Mouse (Mus musculus): Measurements from ENCODE around the gene Robo4. TPM values are rescaled to one million over a fixed set of nuclear protein-coding genes. Genes with fewer than 3 reads are reported as not detected.
A peak's percentile ranks its signal among the peaks of the same experiment; 100 is the strongest.

Gene Robo4
- polyA plus RNA-seq, 1 experiment from 2014 or later = 9.2 TPM

DNA sequence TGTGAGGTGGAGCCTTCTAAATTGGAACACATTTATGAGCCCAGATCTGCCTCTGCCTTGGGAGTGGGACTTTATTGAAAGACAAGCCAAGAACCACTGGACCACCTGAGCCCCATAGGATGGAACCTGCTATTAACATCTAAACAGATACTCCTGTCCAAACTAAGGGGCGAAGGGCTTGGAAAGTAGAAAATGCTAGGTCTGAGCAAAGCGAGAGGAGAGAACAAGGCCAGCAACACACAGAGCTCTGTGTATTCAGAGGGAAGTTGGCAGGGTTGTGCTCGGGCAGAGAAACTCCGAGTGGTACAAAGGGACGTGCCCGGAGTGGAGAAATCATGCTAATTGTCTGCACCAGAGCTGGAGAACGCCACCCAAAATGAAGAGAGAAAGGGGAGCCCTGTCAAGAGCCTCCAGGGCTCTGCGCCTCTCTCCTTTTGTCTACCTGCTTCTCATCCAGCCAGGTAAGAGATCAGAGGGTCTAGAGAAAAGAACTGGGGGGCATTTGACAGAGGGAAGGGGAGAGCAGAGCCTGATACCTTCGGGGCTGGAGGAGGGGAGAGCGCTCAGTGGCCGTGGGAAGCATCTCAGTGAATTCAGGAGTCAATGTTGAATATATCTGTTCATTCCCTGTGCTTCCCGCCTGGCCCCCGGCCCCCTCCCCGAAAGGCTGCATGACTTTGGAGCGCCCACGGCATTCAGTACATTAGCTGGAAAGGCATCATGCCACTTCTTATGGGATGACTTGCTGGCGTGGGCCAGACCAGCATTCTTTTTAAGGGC, 34.2 kb upstream of the Robo4 start, which contains the start of gene Hepacam:
Gene Hepacam, plus strand, starts transcription at position 51 of the 780 bp plus-strand sequence.
- Histone ChIP-seq H3K4me2 (ENCODE audit: low read depth, low read length) (no peak within 1 kb of the TSS), H3K9ac (ENCODE audit: low read length) (no peak within 1 kb of the TSS), H3K36me3 (ENCODE audit: control insufficient read depth, insufficient read depth) (no peaks in the 10 kb centered on the region), H3K27me3 (ENCODE audit: control insufficient read depth, insufficient read depth, low read length) (no peaks in the 10 kb centered on the region), H3K4me3 (ENCODE audit: low read length) (no peak within 1 kb of the TSS), H3K9me3 (replicated peaks; ENCODE audit: control insufficient read depth, low read length) (no peaks in the 10 kb centered on the region), H3K27ac (ENCODE audit: low read length) (no peak within 1 kb of the TSS), H3K4me1 (ENCODE audit: control insufficient read depth, insufficient read depth, low read length) (no peaks in the 10 kb centered on the region)
- WGBS = 78% methylated on average over 17 of the region's 17 CpGs
- ATAC-seq (replicated peaks; ENCODE audit: extremely low read depth, insufficient read depth, low FRiP score) = no peak

DNA sequence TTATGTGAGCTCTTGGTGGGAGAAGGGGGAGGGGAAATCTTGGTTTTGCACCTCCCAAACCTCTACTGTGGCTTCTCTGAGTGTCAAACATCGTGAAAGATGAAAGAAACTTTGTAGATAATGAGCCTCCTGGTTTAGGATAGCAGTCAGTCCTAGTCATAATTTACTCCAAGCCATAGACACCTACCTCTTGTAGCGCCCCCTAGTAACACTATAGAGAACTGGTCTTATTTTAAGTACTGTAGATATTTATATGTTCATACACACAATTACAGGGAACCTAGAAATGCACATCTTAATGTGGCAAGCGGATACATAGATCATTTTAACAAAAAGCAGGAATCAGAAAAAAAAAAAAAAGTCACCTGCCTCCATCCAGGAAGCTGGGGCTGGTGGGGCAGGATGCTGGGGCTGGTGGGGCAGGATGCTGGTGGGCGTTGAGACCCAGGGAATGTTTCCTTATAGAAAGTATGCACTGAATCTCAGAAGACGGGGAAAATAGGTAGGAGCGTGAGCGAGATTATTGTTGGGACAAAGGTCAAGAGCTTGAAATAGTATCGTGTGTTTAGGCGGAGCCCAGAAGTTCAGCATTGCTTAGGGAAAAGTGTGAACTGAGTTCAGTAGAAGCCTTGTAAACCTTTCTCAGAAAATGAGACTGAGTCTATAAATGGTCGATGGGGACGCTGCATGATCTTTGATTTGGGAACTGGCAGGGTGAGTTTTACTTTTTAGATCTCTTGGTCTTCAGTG, 33.4 kb upstream of the Robo4 start:
- H3K27ac ChIP-seq (ENCODE audit: low read length) = 0 out of 2 replicates have a peak overlapping the region, but pooled peaks have one; percentile 12

DNA sequence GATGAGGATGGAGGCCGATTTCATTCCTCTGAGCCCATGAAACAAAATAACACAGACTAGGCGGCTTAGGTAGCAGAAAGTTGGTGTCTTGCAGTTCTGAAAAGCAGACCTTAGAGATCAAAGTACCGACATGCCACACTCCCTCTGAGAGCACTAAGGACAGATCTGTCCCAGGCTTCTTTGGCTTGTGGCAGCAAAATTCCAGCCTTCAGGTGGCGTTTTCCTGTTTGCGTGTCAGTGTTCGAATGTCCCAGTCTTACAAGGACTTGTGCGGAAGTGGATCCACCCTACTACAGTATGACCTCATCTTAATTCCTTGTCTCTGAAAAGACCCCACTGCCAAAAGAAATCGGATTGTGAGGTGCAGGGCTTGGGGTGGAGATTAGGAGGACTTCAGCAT, 32.8 kb upstream of the Robo4 start:
- Histone ChIP-seq H3K27me3 (ENCODE audit: control insufficient read depth, insufficient read depth, low read length) (no peaks in the 10 kb centered on the region), H3K9ac (ENCODE audit: low read length) (no peak overlapping the region), H3K36me3 (ENCODE audit: control insufficient read depth, insufficient read depth) (no peaks in the 10 kb centered on the region), H3K9me3 (replicated peaks; ENCODE audit: control insufficient read depth, low read length) (no peaks in the 10 kb centered on the region), H3K4me2 (ENCODE audit: low read depth, low read length) (no peak overlapping the region), H3K4me1 (ENCODE audit: control insufficient read depth, insufficient read depth, low read length) (no peaks in the 10 kb centered on the region), H3K27ac (ENCODE audit: low read length) (0 out of 2 replicates have a peak overlapping the region, but pooled peaks have one; percentile 12), H3K4me3 (ENCODE audit: low read length) (no peak overlapping the region)
- ATAC-seq (replicated peaks; ENCODE audit: extremely low read depth, insufficient read depth, low FRiP score) = peak; percentile 45; the same call in 1 of the 2 replicates
- 62% methylated on average over 8 of the region's 8 CpGs for WGBS

More for the DNA sequence above, 33.4 kb upstream of the Robo4 start:
- no peak overlapping the region for H3K4me2 ChIP-seq (ENCODE audit: low read depth, low read length)
- 58% methylated on average over 11 of the region's 11 CpGs for WGBS
- no peaks in the 10 kb centered on the region for H3K9me3 ChIP-seq (replicated peaks; ENCODE audit: control insufficient read depth, low read length)
- H3K27me3 ChIP-seq (ENCODE audit: control insufficient read depth, insufficient read depth, low read length) = no peaks in the 10 kb centered on the region
- no peak overlapping the region for H3K9ac ChIP-seq (ENCODE audit: low read length)
- no peak overlapping the region for H3K4me3 ChIP-seq (ENCODE audit: low read length)
- H3K4me1 ChIP-seq (ENCODE audit: control insufficient read depth, insufficient read depth, low read length) = no peaks in the 10 kb centered on the region
- no peak for ATAC-seq (replicated peaks; ENCODE audit: extremely low read depth, insufficient read depth, low FRiP score)
- no peaks in the 10 kb centered on the region for H3K36me3 ChIP-seq (ENCODE audit: control insufficient read depth, insufficient read depth)

DNA sequence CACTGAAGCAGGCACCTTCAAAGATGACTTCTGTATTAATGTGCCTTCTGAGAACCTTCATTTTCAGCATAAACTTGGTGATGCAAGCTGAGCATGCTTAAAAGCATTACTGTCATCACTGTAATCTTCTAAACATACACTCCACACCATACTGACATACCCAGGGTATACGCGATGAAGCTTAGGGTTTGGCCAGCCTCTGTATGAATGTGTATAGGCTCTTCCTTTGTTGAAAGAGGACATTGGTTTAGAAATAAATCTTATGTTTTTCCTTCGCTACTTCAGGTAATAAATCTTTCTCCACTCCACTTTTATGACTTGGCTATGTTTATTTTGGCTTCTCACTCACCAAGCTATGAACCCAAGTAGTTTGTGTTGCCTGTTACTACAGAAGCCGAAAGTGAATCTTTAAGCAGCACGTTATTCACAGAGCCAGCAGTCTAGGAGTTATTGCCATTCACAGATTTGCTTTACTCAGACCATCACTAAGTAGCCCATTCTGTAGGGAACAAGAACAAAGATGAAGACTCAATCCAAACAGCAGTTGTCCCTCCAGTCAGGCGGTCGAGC, 30.4 kb upstream of the Robo4 start:
- Histone ChIP-seq H3K4me1 (ENCODE audit: control insufficient read depth, insufficient read depth, low read length) (no peaks in the 10 kb centered on the region), H3K4me3 (ENCODE audit: low read length) (no peak overlapping the region), H3K9me3 (replicated peaks; ENCODE audit: control insufficient read depth, low read length) (no peaks in the 10 kb centered on the region), H3K4me2 (ENCODE audit: low read depth, low read length) (no peak overlapping the region), H3K9ac (ENCODE audit: low read length) (no peak overlapping the region), H3K27me3 (ENCODE audit: control insufficient read depth, insufficient read depth, low read length) (no peaks in the 10 kb centered on the region), H3K36me3 (ENCODE audit: control insufficient read depth, insufficient read depth) (no peaks in the 10 kb centered on the region), H3K27ac (ENCODE audit: low read length) (no peak overlapping the region)
- no peak for ATAC-seq (replicated peaks; ENCODE audit: extremely low read depth, insufficient read depth, low FRiP score)
- WGBS = 82% methylated on average over 7 of the region's 7 CpGs

DNA sequence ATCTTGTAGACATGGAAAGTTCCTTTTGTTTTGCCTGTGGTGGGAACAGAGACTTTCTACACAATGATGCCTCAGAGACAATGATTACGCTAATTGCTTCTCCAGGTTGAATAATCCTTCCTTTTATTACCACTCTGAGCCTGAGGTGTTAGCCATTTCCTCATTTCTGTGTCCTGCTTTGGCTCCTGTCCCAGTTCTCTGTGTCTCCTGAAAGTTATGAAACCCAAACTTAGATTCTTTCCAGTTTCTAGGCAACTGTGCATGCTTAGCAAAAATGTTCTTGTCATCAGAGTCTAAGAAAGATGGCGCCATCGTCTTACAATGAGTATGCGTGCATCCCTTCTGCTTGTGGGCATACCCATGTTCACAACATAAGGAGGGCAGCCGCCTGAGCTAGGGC, 26.0 kb upstream of the Robo4 start:
- no peak overlapping the region for H3K27ac ChIP-seq (ENCODE audit: low read length)
- H3K36me3 ChIP-seq (ENCODE audit: control insufficient read depth, insufficient read depth) = no peaks in the 10 kb centered on the region
- no peaks in the 10 kb centered on the region for H3K27me3 ChIP-seq (ENCODE audit: control insufficient read depth, insufficient read depth, low read length)
- no peak overlapping the region for H3K4me3 ChIP-seq (ENCODE audit: low read length)
- H3K9ac ChIP-seq (ENCODE audit: low read length) = no peak overlapping the region
- H3K4me2 ChIP-seq (ENCODE audit: low read depth, low read length) = no peak overlapping the region
- H3K9me3 ChIP-seq (replicated peaks; ENCODE audit: control insufficient read depth, low read length) = no peaks in the 10 kb centered on the region
- no peaks in the 10 kb centered on the region for H3K4me1 ChIP-seq (ENCODE audit: control insufficient read depth, insufficient read depth, low read length)
- ATAC-seq (replicated peaks; ENCODE audit: extremely low read depth, insufficient read depth, low FRiP score) = no peak
- WGBS = 81% methylated on average over 5 of the region's 5 CpGs

DNA sequence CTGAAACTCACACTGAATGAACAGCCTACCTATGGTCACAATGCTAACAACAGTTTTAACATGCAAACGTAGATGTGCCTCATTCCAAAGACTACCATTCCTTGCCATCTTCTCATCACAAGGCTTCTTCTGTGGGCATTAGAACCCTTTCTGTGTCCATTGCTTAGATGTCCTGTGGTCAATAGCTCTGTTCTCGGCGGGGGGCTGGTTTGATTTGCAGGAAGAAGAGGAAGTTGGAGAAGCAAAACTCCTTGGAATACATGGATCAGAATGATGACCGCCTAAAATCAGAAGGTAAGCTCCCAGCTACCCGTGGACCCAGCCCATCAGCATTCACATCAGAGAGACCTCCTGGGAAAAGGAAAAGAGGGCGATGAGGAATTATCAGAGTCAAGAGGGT, 18.5 kb upstream of the Robo4 start:
- Histone ChIP-seq H3K9me3 (replicated peaks; ENCODE audit: control insufficient read depth, low read length) (no peaks in the 10 kb centered on the region), H3K27ac (ENCODE audit: low read length) (no peak overlapping the region), H3K27me3 (ENCODE audit: control insufficient read depth, insufficient read depth, low read length) (peaks cover 29% of the 10 kb centered on the region), H3K4me3 (ENCODE audit: low read length) (no peak overlapping the region), H3K36me3 (ENCODE audit: control insufficient read depth, insufficient read depth) (no peaks in the 10 kb centered on the region), H3K4me2 (ENCODE audit: low read depth, low read length) (no peak overlapping the region), H3K9ac (ENCODE audit: low read length) (no peak overlapping the region), H3K4me1 (ENCODE audit: control insufficient read depth, insufficient read depth, low read length) (0 out of 2 replicates have a peak, but pooled peaks cover 2% of the 10 kb centered on the region)
- no peak for ATAC-seq (replicated peaks; ENCODE audit: extremely low read depth, insufficient read depth, low FRiP score)
- 91% methylated on average over 6 of the region's 6 CpGs for WGBS

DNA sequence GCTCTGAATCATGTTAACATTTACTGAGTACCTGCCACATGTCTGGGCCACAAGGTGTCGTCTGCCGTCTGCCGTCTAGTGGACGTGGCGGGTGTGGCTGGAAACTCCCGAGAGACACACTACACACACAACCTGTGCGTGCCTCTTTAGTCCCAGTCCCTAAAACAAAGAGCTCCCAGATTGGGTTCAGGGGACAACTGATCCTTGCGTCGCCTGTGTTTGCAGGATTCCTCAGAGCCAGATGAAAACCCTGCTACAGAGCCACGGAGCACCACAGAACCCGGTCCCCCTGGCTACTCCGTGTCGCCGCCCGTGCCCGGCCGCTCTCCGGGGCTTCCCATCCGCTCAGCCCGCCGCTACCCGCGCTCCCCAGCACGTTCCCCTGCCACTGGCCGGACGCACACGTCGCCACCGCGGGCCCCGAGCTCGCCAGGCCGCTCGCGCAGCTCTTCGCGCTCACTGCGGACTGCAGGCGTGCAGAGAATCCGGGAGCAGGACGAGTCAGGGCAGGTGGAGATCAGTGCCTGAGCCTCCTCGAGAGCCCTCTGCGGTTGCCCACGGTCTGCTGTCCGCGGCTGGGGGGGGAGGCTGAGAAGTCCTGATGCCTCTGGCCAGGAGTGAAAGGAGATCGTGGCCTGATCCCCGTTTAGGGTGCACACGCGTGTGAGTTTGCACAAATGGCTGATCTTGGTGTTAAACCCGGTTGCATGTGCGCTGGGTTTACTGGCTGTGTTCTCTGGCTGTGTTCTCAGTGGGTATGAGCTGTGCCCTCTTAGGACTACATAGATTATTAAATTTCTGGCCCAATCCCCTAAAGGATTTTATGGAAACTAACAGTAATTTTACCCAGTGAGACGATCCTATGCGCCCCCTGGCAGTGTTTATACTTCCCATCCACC, 17.2 kb upstream of the Robo4 start:
- H3K9ac ChIP-seq (ENCODE audit: low read length) = peak overlapping the region; percentile 75
- peak; percentile 67 for ATAC-seq (replicated peaks; ENCODE audit: extremely low read depth, insufficient read depth, low FRiP score)
- H3K36me3 ChIP-seq (ENCODE audit: control insufficient read depth, insufficient read depth) = no peaks in the 10 kb centered on the region
- H3K4me1 ChIP-seq (ENCODE audit: control insufficient read depth, insufficient read depth, low read length) = 0 out of 2 replicates have a peak, but pooled peaks cover 2% of the 10 kb centered on the region
- H3K4me2 ChIP-seq (ENCODE audit: low read depth, low read length) = peak overlapping the region; percentile 92
- H3K4me3 ChIP-seq (ENCODE audit: low read length) = peak overlapping the region; percentile 55
- no peaks in the 10 kb centered on the region for H3K9me3 ChIP-seq (replicated peaks; ENCODE audit: control insufficient read depth, low read length)
- no peak overlapping the region for H3K27ac ChIP-seq (ENCODE audit: low read length)
- 5% methylated on average over 54 of the region's 54 CpGs for WGBS
- peaks cover 29% of the 10 kb centered on the region for H3K27me3 ChIP-seq (ENCODE audit: control insufficient read depth, insufficient read depth, low read length)

GRCm38 (mm10) chr9:37390891-37391290, 10.8 kb upstream of the Robo4 start:
- no peak overlapping the region for H3K4me2 ChIP-seq (ENCODE audit: low read depth, low read length)
- H3K4me1 ChIP-seq (ENCODE audit: control insufficient read depth, insufficient read depth, low read length) = no peaks in the 10 kb centered on the region
- H3K27me3 ChIP-seq (ENCODE audit: control insufficient read depth, insufficient read depth, low read length) = peaks cover 4% of the 10 kb centered on the region
- 64% methylated on average over 2 of the region's 2 CpGs for WGBS
- no peak for ATAC-seq (replicated peaks; ENCODE audit: extremely low read depth, insufficient read depth, low FRiP score)
- no peak overlapping the region for H3K27ac ChIP-seq (ENCODE audit: low read length)
- H3K36me3 ChIP-seq (ENCODE audit: control insufficient read depth, insufficient read depth) = no peaks in the 10 kb centered on the region
- no peak overlapping the region for H3K9ac ChIP-seq (ENCODE audit: low read length)
- H3K9me3 ChIP-seq (replicated peaks; ENCODE audit: control insufficient read depth, low read length) = no peaks in the 10 kb centered on the region
- no peak overlapping the region for H3K4me3 ChIP-seq (ENCODE audit: low read length)
